ENCODE assay signal across 28 mouse cellular contexts in genomic region chr3:125406991-125407390, GRCm38 (mm10). TPM values are rescaled to one million over a fixed set of nuclear protein-coding genes. Genes with fewer than 3 reads are reported as not detected.
A peak's percentile ranks its signal among the peaks of the same experiment; 100 is the strongest.
DNase-seq lines count a peak whose midpoint lies in the region; ATAC-seq and TF ChIP-seq lines count a peak whose summit lies in the region.
"Had no signal": no experiment of that assay in that cellular context is flagged by ENCODE, and none has a peak within 500 bp of the region (broad histone marks: within the 10 kb centered on the region; RNA-seq: fewer than 3 reads in every experiment).

No protein-coding gene starts in this region.

- H3K4me3 ChIP-seq in heart, embryonic 15.5 days, result no peak overlapping the region
- 0 out of 2 replicates have a peak overlapping the region, but pooled peaks have one; percentile 2 for H3K4me3 ChIP-seq in midbrain, embryonic 14.5 days (replicated peaks; ENCODE audit: low read depth, low read length)
- H3K4me3 ChIP-seq in midbrain, embryonic 13.5 days (replicated peaks), result no peak overlapping the region
- H3K4me3 ChIP-seq in neural tube, embryonic 15.5 days (replicated peaks), result no peak overlapping the region
- H3K4me3 ChIP-seq: embryonic facial prominence, embryonic 13.5 days; erythroblast, embryonic 14.5 days; kidney, embryonic 15.5 days; limb, embryonic 13.5 days; liver, embryonic 13.5 days had no signal

- intact Hi-C loops in heart, postnatal 36 days (cut with DNase I), result no loop called here

- 0 out of 2 replicates have a peak overlapping the region, but pooled peaks have one; percentile 21 for H3K4me2 ChIP-seq in heart, embryonic 15.5 days
- peak overlapping the region; percentile 29 for H3K4me2 ChIP-seq in midbrain, embryonic 14.5 days (ENCODE audit: low read length)
- no peak overlapping the region for H3K4me2 ChIP-seq in midbrain, embryonic 13.5 days (replicated peaks)
- 0 out of 2 replicates have a peak overlapping the region, but pooled peaks have one; percentile 8 for H3K4me2 ChIP-seq in neural tube, embryonic 15.5 days
- H3K4me2 ChIP-seq: embryonic facial prominence, embryonic 13.5 days; kidney, embryonic 15.5 days; limb, embryonic 13.5 days; liver, embryonic 13.5 days had no signal

- no peak overlapping the region for H3K9ac ChIP-seq in heart, embryonic 15.5 days
- no peak overlapping the region for H3K9ac ChIP-seq in midbrain, embryonic 14.5 days (replicated peaks; ENCODE audit: low read length)
- no peak overlapping the region for H3K9ac ChIP-seq in midbrain, embryonic 13.5 days (replicated peaks)
- no peak overlapping the region for H3K9ac ChIP-seq in neural tube, embryonic 15.5 days (replicated peaks)
- H3K9ac ChIP-seq: embryonic facial prominence, embryonic 13.5 days; kidney, embryonic 15.5 days; limb, embryonic 13.5 days; liver, embryonic 13.5 days had no signal

- 31% methylated on average over 3 of the region's 3 CpGs for WGBS in heart, embryonic 15.5 days
- 86% methylated on average over 3 of the region's 3 CpGs for WGBS in midbrain, embryonic 14.5 days
- 81% methylated on average over 3 of the region's 3 CpGs for WGBS in midbrain, embryonic 13.5 days
- WGBS in neural tube, embryonic 15.5 days, result 77% methylated on average over 3 of the region's 3 CpGs

- H3K9me3 ChIP-seq in heart, embryonic 15.5 days (replicated peaks), result no peaks in the 10 kb centered on the region
- no peaks in the 10 kb centered on the region for H3K9me3 ChIP-seq in midbrain, embryonic 14.5 days (ENCODE audit: control insufficient read depth, low read length)
- H3K9me3 ChIP-seq in midbrain, embryonic 13.5 days, result no peaks in the 10 kb centered on the region
- no peaks in the 10 kb centered on the region for H3K9me3 ChIP-seq in neural tube, embryonic 15.5 days (replicated peaks)
- H3K9me3 ChIP-seq: embryonic facial prominence, embryonic 13.5 days; G1E; kidney, embryonic 15.5 days; limb, embryonic 13.5 days; liver, embryonic 13.5 days had no signal

- H3K27ac ChIP-seq in heart, embryonic 15.5 days, result no peak overlapping the region
- no peak overlapping the region for H3K27ac ChIP-seq in midbrain, embryonic 14.5 days (replicated peaks; ENCODE audit: low read depth, low read length)
- H3K27ac ChIP-seq in midbrain, embryonic 13.5 days, result no peak overlapping the region
- no peak overlapping the region for H3K27ac ChIP-seq in neural tube, embryonic 15.5 days (replicated peaks)
- H3K27ac ChIP-seq: embryonic facial prominence, embryonic 13.5 days; kidney, embryonic 15.5 days; limb, embryonic 13.5 days; liver, embryonic 13.5 days had no signal

- no peak for TF ChIP-seq CTCF in brain, embryonic 14.5 days (IDR thresholded peaks at IDR 0.05; ENCODE audit: borderline replicate concordance, extremely low read depth, insufficient read depth, insufficient read length)

- no peak for ATAC-seq in heart, embryonic 15.5 days (replicated peaks; ENCODE audit: insufficient number of reproducible peaks, insufficient read depth, low FRiP score, low read depth)
- ATAC-seq in midbrain, embryonic 14.5 days (ENCODE audit: low FRiP score, low TSS enrichment), result no peak
- ATAC-seq in midbrain, embryonic 13.5 days, result no peak
- no peak for ATAC-seq in neural tube, embryonic 15.5 days (ENCODE audit: low FRiP score)
- ATAC-seq in activated CD4-positive, CD25-positive, alpha-beta regulatory T cell, adult 4 months, result no peak

- TF ChIP-seq POLR2A in brain, embryonic 14.5 days (IDR thresholded peaks at IDR 0.05; ENCODE audit: borderline replicate concordance, extremely low read depth, insufficient read depth, insufficient read length, poor library complexity, severe bottlenecking), result no peak

- H3K4me1 ChIP-seq in heart, embryonic 15.5 days (replicated peaks), result 0 out of 2 replicates have a peak, but pooled peaks cover 2% of the 10 kb centered on the region
- H3K4me1 ChIP-seq in midbrain, embryonic 14.5 days (ENCODE audit: control insufficient read depth, insufficient read depth, low read length), result no peaks in the 10 kb centered on the region
- H3K4me1 ChIP-seq in midbrain, embryonic 13.5 days (replicated peaks), result peaks cover 10% of the 10 kb centered on the region
- 0 out of 2 replicates have a peak, but pooled peaks cover 7% of the 10 kb centered on the region for H3K4me1 ChIP-seq in neural tube, embryonic 15.5 days
- H3K4me1 ChIP-seq: embryonic facial prominence, embryonic 13.5 days; liver, embryonic 13.5 days had no signal

- H3K27me3 ChIP-seq in heart, embryonic 15.5 days, result no peaks in the 10 kb centered on the region
- no peaks in the 10 kb centered on the region for H3K27me3 ChIP-seq in midbrain, embryonic 14.5 days (ENCODE audit: control insufficient read depth, insufficient read depth, low read length)
- H3K27me3 ChIP-seq in midbrain, embryonic 13.5 days, result no peaks in the 10 kb centered on the region
- no peaks in the 10 kb centered on the region for H3K27me3 ChIP-seq in neural tube, embryonic 15.5 days (replicated peaks)
- H3K27me3 ChIP-seq: CH12.LX; embryonic facial prominence, embryonic 13.5 days; kidney, embryonic 15.5 days; limb, embryonic 13.5 days; liver, embryonic 13.5 days had no signal

- no peaks in the 10 kb centered on the region for H3K36me3 ChIP-seq in heart, embryonic 15.5 days
- no peaks in the 10 kb centered on the region for H3K36me3 ChIP-seq in midbrain, embryonic 14.5 days (ENCODE audit: control insufficient read depth, insufficient read depth, low read length)
- no peaks in the 10 kb centered on the region for H3K36me3 ChIP-seq in midbrain, embryonic 13.5 days
- no peaks in the 10 kb centered on the region for H3K36me3 ChIP-seq in neural tube, embryonic 15.5 days
- H3K36me3 ChIP-seq: embryonic facial prominence, embryonic 13.5 days; G1E; kidney, embryonic 15.5 days; limb, embryonic 13.5 days; liver, embryonic 13.5 days had no signal

- DNase-seq in heart, postnatal 36 days, result no peak
- DNase-seq in midbrain, embryonic 14.5 days, result no peak
- DNase-seq in brain, embryonic 14.5 days (ENCODE audit: low read depth), result peak; percentile 72
- DNase-seq: adrenal gland, adult 8-10 months; B cell, adult 2 months; cerebellum, adult 8-10 months; cerebellum, postnatal 36 days; embryo, embryonic 11 days; gastrocnemius, postnatal 36 days; heart, postnatal 10 days; kidney, adult 11 months; liver, embryonic 13.5 days; lung, adult 2 months; lung, postnatal 14 days had no signal

RNA-seq across cellular contexts. Expression of gene Ndst4, which starts 3.1 kb away (rescaled TPM):
- polyA plus RNA-seq in heart, embryonic 15.5 days (2015; fragmentation: Nextera tagmentation; extraction: Ambion mirVana), result 0.21 and 0.29 TPM in 2 replicates
- total RNA-seq in heart, postnatal 36 days (2021), result not detected
- polyA plus RNA-seq in midbrain, embryonic 14.5 days (2014; fragmentation: Nextera tagmentation; extraction: Ambion mirVana), result 6.7 and 6.8 TPM in 2 replicates
- 2.0 and 2.5 TPM in 2 replicates for polyA plus RNA-seq in midbrain, embryonic 13.5 days (2015; fragmentation: Nextera tagmentation; extraction: Ambion mirVana)
- polyA plus RNA-seq in brain, embryonic 14.5 days (2012; rRNA removed), result 2.6 and 4.0 TPM in 2 replicates
- polyA plus RNA-seq in neural tube, embryonic 15.5 days (2015; fragmentation: Nextera tagmentation; extraction: Ambion mirVana), result 2.7 and 3.2 TPM in 2 replicates
- not detected for polyA plus RNA-seq in activated CD4-positive, CD25-positive, alpha-beta regulatory T cell, adult 4 months (2017; shearing (Covaris generic))
- total RNA-seq: adrenal gland, adult 8-10 months; CH12.LX; heart, adult 8-10 months; heart, postnatal 10 days; megakaryocyte, adult 5-6 weeks; monocyte, adult 5-6 weeks had no signal
- polyA plus RNA-seq: erythroblast, embryonic 14.5 days; G1E; liver, embryonic 13.5 days; spleen, adult 2 months had no signal
